In the genomic region with DNA sequence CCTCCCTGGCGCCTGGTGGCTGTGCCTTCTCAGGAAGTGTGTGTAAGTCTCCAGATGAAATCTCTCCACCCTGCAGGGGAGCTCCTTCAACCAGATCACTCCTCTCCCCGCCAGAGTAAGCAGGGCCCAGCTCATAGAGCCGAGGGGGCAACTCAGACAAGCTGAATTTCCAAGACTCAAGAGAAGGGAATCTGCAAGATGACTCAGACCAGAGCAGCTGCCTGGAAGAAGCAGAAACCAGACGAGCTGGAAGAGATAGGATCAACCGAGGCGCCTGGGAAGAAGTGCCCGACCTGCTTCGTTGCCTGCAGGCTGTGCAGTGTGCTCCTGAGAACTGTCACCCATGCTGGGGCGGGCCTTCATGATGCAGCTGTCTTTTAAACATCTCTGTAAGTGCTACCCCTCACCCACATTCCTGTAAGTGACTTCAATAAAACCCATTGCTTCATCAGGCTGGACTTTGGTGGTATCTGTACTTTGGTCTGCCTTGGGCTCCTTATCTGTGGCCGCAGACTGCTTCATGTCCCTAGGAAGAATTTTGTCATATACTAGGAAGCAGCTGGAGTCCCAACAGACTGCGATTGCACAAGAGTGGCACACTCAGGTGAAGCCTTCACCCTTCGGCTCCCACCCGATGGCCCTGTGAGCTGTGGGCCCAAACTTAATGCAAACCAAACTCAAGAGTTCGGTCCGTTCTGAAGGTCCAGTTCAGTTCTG, we compare ENCODE assay signal across 16 mouse cellular contexts. TPM values are rescaled to one million over a fixed set of nuclear protein-coding genes. Genes with fewer than 3 reads are reported as not detected.
DNase-seq lines count a peak whose midpoint lies in the region; ATAC-seq and TF ChIP-seq lines count a peak whose summit lies in the region.
"Had no signal": no experiment of that assay in that cellular context is flagged by ENCODE, and none has a peak within 500 bp of the region (broad histone marks: within the 10 kb centered on the region; RNA-seq: fewer than 3 reads in every experiment).

No protein-coding gene starts in this region.

- 65% methylated on average over 15 of the region's 15 CpGs for WGBS in kidney, embryonic 16.5 days
- 75% methylated on average over 15 of the region's 15 CpGs for WGBS in kidney, adult 2 months
- WGBS in forebrain, embryonic 10.5 days: 71% methylated on average over 15 of the region's 15 CpGs
- 72% methylated on average over 15 of the region's 15 CpGs for WGBS in midbrain, embryonic 13.5 days

- no peaks in the 10 kb centered on the region for H3K36me3 ChIP-seq in kidney, embryonic 16.5 days (ENCODE audit: insufficient read depth, low read length)
- H3K36me3 ChIP-seq in kidney, adult 2 months (ENCODE audit: control insufficient read depth, insufficient read depth, low read length): no peaks in the 10 kb centered on the region
- peaks cover 14% of the 10 kb centered on the region for H3K36me3 ChIP-seq in ES-E14 (ENCODE audit: control insufficient read depth, insufficient read depth, low read length, poor library complexity, severe bottlenecking)
- H3K36me3 ChIP-seq in forebrain, embryonic 10.5 days (replicated peaks): peaks cover 21% of the 10 kb centered on the region
- no peaks in the 10 kb centered on the region for H3K36me3 ChIP-seq in midbrain, embryonic 13.5 days
- H3K36me3 ChIP-seq: hindbrain, embryonic 15.5 days had no signal

- no peak overlapping the region for H3K4me3 ChIP-seq in kidney, embryonic 16.5 days (ENCODE audit: low read length)
- H3K4me3 ChIP-seq in kidney, adult 2 months (ENCODE audit: insufficient read depth, low read depth, low read length): no peak overlapping the region
- H3K4me3 ChIP-seq in ES-E14 (ENCODE audit: insufficient read depth in 1 of 2, low read depth in 1 of 2, low read length in 2 of 2, poor library complexity in 1 of 2, severe bottlenecking in 1 of 2): no peak overlapping the region
- H3K4me3 ChIP-seq in forebrain, embryonic 10.5 days: no peak overlapping the region
- H3K4me3 ChIP-seq in midbrain, embryonic 13.5 days (replicated peaks): no peak overlapping the region
- H3K4me3 ChIP-seq: hindbrain, embryonic 15.5 days had no signal

- H3K4me1 ChIP-seq in kidney, embryonic 16.5 days (ENCODE audit: insufficient read depth, low read length): no peaks in the 10 kb centered on the region
- H3K4me1 ChIP-seq in kidney, adult 2 months (ENCODE audit: control insufficient read depth, insufficient read depth, low read length): no peaks in the 10 kb centered on the region
- H3K4me1 ChIP-seq in ES-E14 (ENCODE audit: control insufficient read depth in 2 of 2, insufficient read depth in 2 of 2, low read length in 2 of 2, poor library complexity in 1 of 2): peaks cover 2 to 18% of the 10 kb centered on the region in 2 experiments; a peak in 3 of 4 replicates
- peaks cover 10% of the 10 kb centered on the region; the same call in 1 of the 2 replicates for H3K4me1 ChIP-seq in forebrain, embryonic 10.5 days
- H3K4me1 ChIP-seq in midbrain, embryonic 13.5 days (replicated peaks): 0 out of 2 replicates have a peak, but pooled peaks cover 2% of the 10 kb centered on the region
- H3K4me1 ChIP-seq: hindbrain, embryonic 15.5 days had no signal

- peaks cover 5% of the 10 kb centered on the region; the same call in 1 of the 2 replicates for H3K27me3 ChIP-seq in kidney, embryonic 16.5 days (ENCODE audit: insufficient read depth, low read length)
- H3K27me3 ChIP-seq in kidney, adult 2 months (replicated peaks; ENCODE audit: control insufficient read depth, insufficient read depth, low read length): no peaks in the 10 kb centered on the region
- no peaks in the 10 kb centered on the region for H3K27me3 ChIP-seq in forebrain, embryonic 10.5 days (ENCODE audit: poor library complexity, severe bottlenecking)
- H3K27me3 ChIP-seq in midbrain, embryonic 13.5 days: peaks cover 3% of the 10 kb centered on the region; the same call in 1 of the 2 replicates
- H3K27me3 ChIP-seq: CH12.LX; hindbrain, embryonic 15.5 days had no signal

- H3K4me2 ChIP-seq in kidney, embryonic 16.5 days (replicated peaks; ENCODE audit: low read depth, low read length): no peak overlapping the region
- H3K4me2 ChIP-seq in midbrain, embryonic 13.5 days (replicated peaks): no peak overlapping the region
- H3K4me2 ChIP-seq: hindbrain, embryonic 15.5 days had no signal

- no peak overlapping the region for H3K9ac ChIP-seq in kidney, embryonic 16.5 days (replicated peaks; ENCODE audit: low read length)
- peak overlapping the region; percentile 38; the same call in 1 of the 2 replicates for H3K9ac ChIP-seq in ES-E14 (ENCODE audit: insufficient read depth, low read depth, low read length, poor library complexity, severe bottlenecking)
- H3K9ac ChIP-seq in midbrain, embryonic 13.5 days (replicated peaks): no peak overlapping the region
- H3K9ac ChIP-seq: forebrain, postnatal 0 days; hindbrain, embryonic 15.5 days had no signal

- H3K27ac ChIP-seq in kidney, embryonic 16.5 days (ENCODE audit: low read length): no peak overlapping the region
- H3K27ac ChIP-seq in kidney, adult 2 months (ENCODE audit: insufficient read depth, low read depth, low read length): no peak overlapping the region
- peak overlapping the region; percentile 13; the same call in 1 of the 2 replicates for H3K27ac ChIP-seq in ES-E14 (ENCODE audit: insufficient read depth, low read depth, low read length, poor library complexity, severe bottlenecking)
- no peak overlapping the region for H3K27ac ChIP-seq in forebrain, embryonic 10.5 days
- H3K27ac ChIP-seq in midbrain, embryonic 13.5 days: no peak overlapping the region
- H3K27ac ChIP-seq: hindbrain, embryonic 15.5 days had no signal

- peak; percentile 52; the same call in 1 of the 2 replicates for ATAC-seq in kidney, embryonic 16.5 days (ENCODE audit: low FRiP score, low TSS enrichment)
- peak; percentile 27 for ATAC-seq in common myeloid progenitor, adult 5-6 weeks (replicated peaks; ENCODE audit: low read depth, poor library complexity, severe bottlenecking)
- peak; percentile 29; the same call in 1 of the 2 replicates for ATAC-seq in megakaryocyte-erythroid progenitor cell, adult 5-6 weeks (replicated peaks; ENCODE audit: low FRiP score, low TSS enrichment, poor library complexity, severe bottlenecking)
- ATAC-seq in midbrain, embryonic 13.5 days: no peak
- ATAC-seq: forebrain, postnatal 0 days had no signal

- H3K9me3 ChIP-seq in kidney, embryonic 16.5 days (ENCODE audit: low read length): peaks cover 1% of the 10 kb centered on the region; the same call in 1 of the 2 replicates
- no peaks in the 10 kb centered on the region for H3K9me3 ChIP-seq in ES-E14 (ENCODE audit: control insufficient read depth, insufficient read depth, low read depth, low read length)
- H3K9me3 ChIP-seq in forebrain, embryonic 10.5 days: no peaks in the 10 kb centered on the region
- H3K9me3 ChIP-seq in midbrain, embryonic 13.5 days: no peaks in the 10 kb centered on the region
- H3K9me3 ChIP-seq: hindbrain, embryonic 15.5 days had no signal

- DNase-seq in kidney, adult 2 months: no peak
- no peak for DNase-seq in ES-E14 (ENCODE audit: low read depth, low spot score)
- DNase-seq in frontal cortex, postnatal 36 days (ENCODE audit: low spot score in 2 of 2): no peak
- no peak for DNase-seq in forebrain, embryonic 10.5 days (ENCODE audit: extremely low spot score, low spot score)
- DNase-seq: forebrain, postnatal 0 days; spleen, adult 18-20 months; thymus, adult 18-20 months had no signal

- in situ Hi-C loops in ES-E14 (cut with MboI; ENCODE audit: low sequenced_read_pairs in 2 of 2, unreplicated experiment in 2 of 2): loop anchor here in 1 of 2 experiments (5.0 kb wide), 1 partner anchor 79 kb away; no protein-coding TSS in a partner anchor

- TF ChIP-seq CTCF in kidney, adult 2 months (conservative IDR thresholded peaks at IDR 0.05; ENCODE audit: insufficient read depth, insufficient read length, low read depth, low read length): no peak

- no peak for TF ChIP-seq POLR2A in kidney, adult 2 months (IDR thresholded peaks at IDR 0.05; ENCODE audit: low read depth, low read length)

TF ChIP-seq in ES-E14, 5 proteins besides CTCF, POLR2A, EP300 and RAD21:
- TF ChIP-seq HCFC1 (IDR thresholded peaks at IDR 0.05; ENCODE audit: borderline replicate concordance, insufficient read depth, low read length) (no peak), MAFK (IDR thresholded peaks at IDR 0.05; ENCODE audit: insufficient read depth, low read depth, low read length) (no peak), CHD2 (IDR thresholded peaks at IDR 0.05; ENCODE audit: low read depth, low read length) (no peak), ZC3H11A (IDR thresholded peaks at IDR 0.05; ENCODE audit: borderline replicate concordance, low read depth, low read length) (no peak), ZNF384 (IDR thresholded peaks at IDR 0.05; ENCODE audit: low read depth, low read length) (no peak)
TF ChIP-seq in ES-E14: peak in this region for 0.

RNA-seq across cellular contexts. Expression of a gene that starts 1.8 kb away (rescaled TPM):
- polyA plus RNA-seq in kidney, embryonic 16.5 days (2015; fragmentation: Nextera tagmentation; extraction: Ambion mirVana): 0.49 and 1.4 TPM in 2 replicates
- 0.20 and 0.53 TPM in 2 replicates for polyA plus RNA-seq in kidney, adult 2 months (2012; rRNA removed)
- 1.4 and 1.8 TPM in 2 replicates for total RNA-seq in ES-E14 (2012; rRNA removed)
- not detected in 2 replicates for total RNA-seq in common myeloid progenitor, adult 5-6 weeks (2017)
- not detected in 2 replicates for total RNA-seq in megakaryocyte-erythroid progenitor cell, adult 5-6 weeks (2014; fragmentation: Nextera tagmentation)
- not detected in 2 replicates for total RNA-seq in megakaryocyte-erythroid progenitor cell, adult 5-6 weeks (2017)
- not detected in 2 replicates for polyA plus RNA-seq in forebrain, embryonic 10.5 days (2016; fragmentation: Nextera tagmentation; extraction: Ambion mirVana)
- not detected in 2 replicates for polyA plus RNA-seq in midbrain, embryonic 13.5 days (2015; fragmentation: Nextera tagmentation; extraction: Ambion mirVana)
- total RNA-seq: adrenal gland, adult 18-20 months; forebrain, postnatal 0 days; heart, adult 8-10 months; left cerebral cortex, postnatal 25 days had no signal
- polyA plus RNA-seq: forebrain, postnatal 0 days; hindbrain, embryonic 15.5 days had no signal

RNA-seq across cellular contexts. Expression of a gene that starts 12.6 kb away (rescaled TPM):
- polyA plus RNA-seq in kidney, embryonic 16.5 days (2015; fragmentation: Nextera tagmentation; extraction: Ambion mirVana): 0.22 and 0.36 TPM in 2 replicates
- polyA plus RNA-seq in kidney, adult 2 months (2012; rRNA removed): not detected in 2 replicates
- 1.8 and 2.7 TPM in 2 replicates for total RNA-seq in ES-E14 (2012; rRNA removed)
- not detected in 2 replicates for total RNA-seq in common myeloid progenitor, adult 5-6 weeks (2017)
- total RNA-seq in megakaryocyte-erythroid progenitor cell, adult 5-6 weeks (2014; fragmentation: Nextera tagmentation): not detected in 2 replicates
- total RNA-seq in megakaryocyte-erythroid progenitor cell, adult 5-6 weeks (2017): not detected in 2 replicates
- 1.0 and 1.2 TPM in 2 replicates for polyA plus RNA-seq in forebrain, embryonic 10.5 days (2016; fragmentation: Nextera tagmentation; extraction: Ambion mirVana)
- not detected in 2 replicates for polyA plus RNA-seq in midbrain, embryonic 13.5 days (2015; fragmentation: Nextera tagmentation; extraction: Ambion mirVana)
- total RNA-seq: adrenal gland, adult 18-20 months; CH12.LX; forebrain, postnatal 0 days; heart, adult 8-10 months; left cerebral cortex, postnatal 25 days had no signal
- polyA plus RNA-seq: forebrain, postnatal 0 days; hindbrain, embryonic 15.5 days had no signal
